Mouse (Mus musculus) olfactory bulb, adult 2 months (tissue): ENCODE data around the gene Enox1.

ENCODE experiments used
- CTCF ChIP-seq: fragments of 200-500 bp; IDR thresholded peaks from 2 replicates; pipeline ENCODE4 v1.5.1; 2012; ENCODE audit warnings: low read depth, mild to moderate bottlenecking, low read length, moderate library complexity; ENCODE audit not compliant: insufficient read depth
- POLR2A ChIP-seq: fragments of 200-500 bp; IDR thresholded peaks from 2 replicates; pipeline ENCODE4 v1.6.1; 2012; ENCODE audit warnings: mild to moderate bottlenecking, low read depth, low read length, moderate library complexity; ENCODE audit not compliant: insufficient read depth

DNA sequence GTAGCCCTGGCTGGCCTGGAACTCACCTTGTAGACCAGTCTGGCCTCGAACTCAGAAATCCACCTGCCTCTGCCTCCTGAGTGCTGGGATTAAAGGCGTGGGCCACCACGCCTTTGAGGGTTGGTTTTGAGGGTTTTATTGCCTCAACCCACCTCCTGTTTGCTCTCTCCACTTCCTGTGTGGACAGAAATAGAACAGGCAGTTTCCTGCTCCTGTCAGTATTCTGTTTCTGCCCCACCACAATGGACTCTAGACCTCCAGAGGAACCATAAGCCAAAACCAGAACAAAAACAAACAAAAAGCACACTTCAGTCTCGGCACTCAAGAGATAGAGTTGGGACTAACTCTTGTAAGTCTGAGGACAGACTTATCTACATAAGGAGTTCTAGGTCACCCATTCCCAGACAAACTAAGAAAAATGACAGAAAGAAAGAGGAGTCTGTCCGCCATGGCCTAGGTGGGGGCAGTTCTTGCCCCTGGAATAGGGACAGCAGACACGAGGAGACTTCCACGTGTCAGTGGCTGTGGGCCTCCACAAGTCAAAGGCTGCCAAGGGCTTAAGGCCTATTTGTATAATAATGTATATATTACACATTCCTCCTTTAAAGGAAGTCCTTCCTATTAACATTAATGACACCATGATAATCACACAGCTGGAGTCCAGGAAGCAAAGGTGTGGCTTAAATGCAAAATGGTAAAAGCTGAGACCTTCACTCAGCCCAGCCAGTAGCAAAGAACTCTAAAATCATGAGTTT lies 362.6 kb downstream of the Enox1 start:
- no peak for TF ChIP-seq CTCF
- TF ChIP-seq POLR2A = no peak
